24 mouse cellular contexts compared by ENCODE assay signal in genomic region chr1:66998188-66998587, GRCm38 (mm10). TPM values are rescaled to one million over a fixed set of nuclear protein-coding genes. Genes with fewer than 3 reads are reported as not detected.
DNase-seq lines count a peak whose midpoint lies in the region; ATAC-seq and TF ChIP-seq lines count a peak whose summit lies in the region.
"Had no signal": no experiment of that assay in that cellular context is flagged by ENCODE, and none has a peak within 500 bp of the region (broad histone marks: within the 10 kb centered on the region; RNA-seq: fewer than 3 reads in every experiment).

No protein-coding gene starts in this region.

- no peak overlapping the region for H3K9ac ChIP-seq in liver, embryonic 15.5 days
- H3K9ac ChIP-seq: forebrain, embryonic 12.5 days; forebrain, postnatal 0 days; heart, embryonic 15.5 days; hindbrain, embryonic 15.5 days had no signal

- peaks cover 12% of the 10 kb centered on the region for H3K4me1 ChIP-seq in liver, embryonic 15.5 days (replicated peaks)
- H3K4me1 ChIP-seq: embryonic facial prominence, embryonic 10.5 days; forebrain, embryonic 12.5 days had no signal

- peak overlapping the region; percentile 48; the same call in 1 of the 2 replicates for H3K27ac ChIP-seq in layer of hippocampus, adult 2 months
- no peak overlapping the region for H3K27ac ChIP-seq in liver, embryonic 15.5 days (replicated peaks)
- H3K27ac ChIP-seq: embryonic facial prominence, embryonic 10.5 days; forebrain, embryonic 12.5 days; heart, adult 2 months; heart, embryonic 15.5 days had no signal

- WGBS in liver, embryonic 15.5 days (ENCODE audit: insufficient replicate concordance) = 39% methylated on average over 4 of the region's 4 CpGs

- H3K9me3 ChIP-seq in liver, embryonic 15.5 days (replicated peaks) = no peaks in the 10 kb centered on the region
- H3K9me3 ChIP-seq: embryonic facial prominence, embryonic 10.5 days; forebrain, embryonic 12.5 days; heart, embryonic 15.5 days; hindbrain, embryonic 15.5 days had no signal

- no peak for TF ChIP-seq CTCF in layer of hippocampus, adult 2 months (conservative IDR thresholded peaks at IDR 0.05)

- H3K36me3 ChIP-seq in liver, embryonic 15.5 days (replicated peaks) = no peaks in the 10 kb centered on the region
- H3K36me3 ChIP-seq: heart, embryonic 15.5 days had no signal

- no peak overlapping the region for H3K4me2 ChIP-seq in liver, embryonic 15.5 days
- H3K4me2 ChIP-seq: forebrain, embryonic 12.5 days; heart, embryonic 11.5 days; heart, embryonic 15.5 days; hindbrain, embryonic 15.5 days had no signal

- H3K4me3 ChIP-seq in layer of hippocampus, adult 2 months = no peak overlapping the region
- H3K4me3 ChIP-seq in liver, embryonic 15.5 days (replicated peaks) = no peak overlapping the region
- H3K4me3 ChIP-seq: embryonic facial prominence, embryonic 10.5 days; erythroblast, embryonic 14.5 days; forebrain, embryonic 12.5 days; heart, adult 2 months; heart, embryonic 15.5 days; hindbrain, embryonic 15.5 days had no signal

- peak; percentile 91 for ATAC-seq in erythroid progenitor cell, adult 5-6 weeks (replicated peaks; ENCODE audit: low FRiP score, poor library complexity, severe bottlenecking)
- 0 out of 2 replicates have a peak, but pooled peaks have one; percentile 52 for ATAC-seq in liver, embryonic 15.5 days (ENCODE audit: insufficient read depth)
- ATAC-seq: activated CD4-positive, CD25-positive, alpha-beta regulatory T cell, adult 4 months; forebrain, postnatal 0 days; Patski had no signal

- no peak for DNase-seq in layer of hippocampus, adult 2 months (ENCODE audit: low spot score in 2 of 2)
- DNase-seq in layer of hippocampus, postnatal 14 days (ENCODE audit: low spot score in 2 of 2) = no peak
- DNase-seq in adrenal gland, postnatal 4 days (ENCODE audit: low spot score in 2 of 2) = no peak
- DNase-seq in lung, postnatal 10 days = no peak
- DNase-seq: adrenal gland, adult 2 months; adrenal gland, postnatal 25 days; cerebellum, adult 2 months; cerebellum, postnatal 10 days; forebrain, postnatal 0 days; gastrocnemius, postnatal 14 days; heart, adult 2 months; heart, postnatal 14 days had no signal

- H3K27me3 ChIP-seq in liver, embryonic 15.5 days = no peaks in the 10 kb centered on the region
- H3K27me3 ChIP-seq: CH12.LX; forebrain, embryonic 12.5 days; heart, embryonic 15.5 days; hindbrain, embryonic 15.5 days; Patski had no signal

RNA-seq across cellular contexts. Expression of gene Lancl1, which starts 40.5 kb away (rescaled TPM):
- total RNA-seq in layer of hippocampus, adult 2 months (2021) = 100 to 1,000 TPM; 196 to 205 TPM
- 100 to 1,000 TPM; 142 to 160 TPM for total RNA-seq in layer of hippocampus, postnatal 14 days (2021)
- 1.7 and 23.1 TPM in 2 replicates for total RNA-seq in erythroid progenitor cell, adult 5-6 weeks (2015; ENCODE audit: low replicate concordance)
- 3.9 and 7.7 TPM in 2 replicates for total RNA-seq in erythroid progenitor cell, adult 5-6 weeks (2017; ENCODE audit: low replicate concordance)
- polyA plus RNA-seq in liver, embryonic 15.5 days (2015; fragmentation: Nextera tagmentation; extraction: Ambion mirVana) = 22.8 and 23.4 TPM in 2 replicates
- 10 to 100 TPM; 64.4 to 65.7 TPM for total RNA-seq in adrenal gland, postnatal 4 days (2021)

RNA-seq across cellular contexts. Expression of gene Myl1, which starts 53.0 kb away (rescaled TPM):
- total RNA-seq in layer of hippocampus, adult 2 months (2021) = 1 to 10 TPM in 1 of 2 experiments, under 1 TPM in 1; 0.71 to 1.1 TPM
- total RNA-seq in layer of hippocampus, postnatal 14 days (2021) = 1 to 10 TPM in 1 of 2 experiments, not detected in 1; 1.0 TPM
- not detected in 2 replicates for total RNA-seq in erythroid progenitor cell, adult 5-6 weeks (2015; ENCODE audit: low replicate concordance)
- not detected in 2 replicates for total RNA-seq in erythroid progenitor cell, adult 5-6 weeks (2017; ENCODE audit: low replicate concordance)
- 37.2 and 72.1 TPM in 2 replicates for polyA plus RNA-seq in liver, embryonic 15.5 days (2015; fragmentation: Nextera tagmentation; extraction: Ambion mirVana)
- 100 to 1,000 TPM; 165 to 468 TPM for total RNA-seq in adrenal gland, postnatal 4 days (2021)
- total RNA-seq: CH12.LX; forebrain, postnatal 0 days; hematopoietic stem cell, adult 5-6 weeks had no signal
- polyA plus RNA-seq: activated CD4-positive, CD25-positive, alpha-beta regulatory T cell, adult 4 months; erythroblast, embryonic 14.5 days; Patski had no signal

Comparison
In these comparisons a context has a peak if more than half of its experiments do, and no peak if none do; other contexts are left out.
1. RNA of gene Myl1, which starts 53.0 kb away (total RNA-seq): 165 to 468 TPM in adrenal gland, postnatal 4 days; 0.71 to 1.1 TPM in layer of hippocampus, adult 2 months, 1.0 TPM in layer of hippocampus, postnatal 14 days and not detected in erythroid progenitor cell, adult 5-6 weeks; every median in the first group is over 10 times any median in the second.